Mouse (Mus musculus) neural tube, embryonic 11.5 days (tissue): ENCODE measurements around the gene Ttc29. TPM values are rescaled to one million over a fixed set of nuclear protein-coding genes. Genes with fewer than 3 reads are reported as not detected.

Experiments
- ATAC-seq: fragments of 200-750 bp; cut with Nextera tagmentation; 2 replicates; pipeline ENCODE4 v1.8.0; 2017; ENCODE audit warnings: moderate number of reproducible peaks, mild to moderate bottlenecking, moderate TSS enrichment, moderate library complexity; ENCODE audit not compliant: insufficient read depth, low FRiP score, low TSS enrichment
- DNase-seq: peaks from one replicate; pipeline ENCODE4 v3.0.0-alpha.2; 2015; ENCODE audit warnings: low spot score
- H3K27ac ChIP-seq: fragments of 300-500 bp; sonication (generic); 2 replicates; pipeline ENCODE4 v1.5.1; 2014; ENCODE audit warnings: low read depth, mild to moderate bottlenecking, low read length
- H3K27me3 ChIP-seq: fragments of 300-500 bp; sonication (generic); 2 replicates; pipeline ENCODE4 v1.6.1; 2014; ENCODE audit warnings: mild to moderate bottlenecking, low read length, mixed read lengths; ENCODE audit not compliant: control insufficient read depth, insufficient read depth
- H3K36me3 ChIP-seq: fragments of 300-500 bp; sonication (generic); 2 replicates; pipeline ENCODE4 v1.6.1; 2014; ENCODE audit warnings: mild to moderate bottlenecking, low read length, moderate library complexity, mixed read lengths; ENCODE audit not compliant: control insufficient read depth, insufficient read depth
- H3K4me1 ChIP-seq: fragments of 300-500 bp; sonication (generic); 2 replicates; pipeline ENCODE4 v1.6.1; 2014; ENCODE audit warnings: low read length, mixed read lengths; ENCODE audit not compliant: control insufficient read depth, insufficient read depth
- H3K4me2 ChIP-seq: fragments of 300-500 bp; sonication (generic); 2 replicates; pipeline ENCODE4 v1.6.1; 2014; ENCODE audit warnings: low read depth, mild to moderate bottlenecking, moderate library complexity
- H3K4me3 ChIP-seq: fragments of 300-500 bp; sonication (generic); 2 replicates; pipeline ENCODE4 v1.5.1; 2014; ENCODE audit warnings: low read depth, low read length
- H3K9ac ChIP-seq: fragments of 300-500 bp; sonication (generic); 2 replicates; pipeline ENCODE4 v1.6.1; 2014; ENCODE audit warnings: mild to moderate bottlenecking, low read length
- H3K9me3 ChIP-seq: fragments of 300-500 bp; sonication (generic); 2 replicates; pipeline ENCODE4 v1.6.1; 2016; ENCODE audit warnings: low read length; ENCODE audit not compliant: control insufficient read depth
- WGBS: fragments of 180-500 bp; shearing (Covaris S2); extraction: QIAGEN DNeasy Blood & Tissue Kit; methylation state at CpG from one replicate; pipeline ENCODE4 v1.1.7; 2014; 5-methylcytosine and 5-hydroxymethylcytosine counted together
- polyA plus RNA-seq: library from polyadenylated mRNA; unstranded; fragments of >200 nt; fragmentation: Nextera tagmentation; extraction: Ambion mirVana; gene quantifications from 2 replicates; pipeline ENCODE4 v1.2.1, GENCODE M21; 2014

Ttc29 gene
- polyA plus RNA-seq, 1 experiment from 2014 or later = not detected

DNA sequence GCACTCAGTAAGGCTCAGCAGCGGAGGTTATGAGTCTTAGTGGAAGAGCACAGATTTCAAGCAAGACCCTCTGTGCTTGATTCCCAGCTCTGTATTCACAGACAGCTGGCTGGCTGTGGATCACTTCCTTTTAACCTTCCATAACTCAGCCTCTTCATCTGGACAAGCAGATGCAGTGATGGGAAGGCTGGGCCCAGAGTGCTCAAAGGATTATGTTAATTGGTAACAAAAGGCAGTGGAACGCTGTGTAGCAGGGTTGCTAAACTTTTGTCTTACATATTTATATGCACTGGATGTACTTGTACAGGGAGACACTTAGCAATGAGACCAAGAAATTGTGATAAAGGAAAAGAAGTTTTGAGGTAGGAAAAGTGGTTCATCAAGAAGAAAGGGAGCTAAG is 17.6 kb downstream of the Ttc29 start:
- ATAC-seq (peak; percentile 55; the same call in 1 of the 2 replicates), DNase-seq (peak; percentile 20)
- Histone ChIP-seq H3K4me2 (no peak overlapping the region), H3K36me3 (no peaks in the 10 kb centered on the region), H3K27me3 (no peaks in the 10 kb centered on the region), H3K27ac (no peak overlapping the region), H3K9ac (no peak overlapping the region), H3K9me3 (no peaks in the 10 kb centered on the region), H3K4me3 (no peak overlapping the region), H3K4me1 (no peaks in the 10 kb centered on the region)
- WGBS = 59% methylated on average over 2 of the region's 2 CpGs

DNA sequence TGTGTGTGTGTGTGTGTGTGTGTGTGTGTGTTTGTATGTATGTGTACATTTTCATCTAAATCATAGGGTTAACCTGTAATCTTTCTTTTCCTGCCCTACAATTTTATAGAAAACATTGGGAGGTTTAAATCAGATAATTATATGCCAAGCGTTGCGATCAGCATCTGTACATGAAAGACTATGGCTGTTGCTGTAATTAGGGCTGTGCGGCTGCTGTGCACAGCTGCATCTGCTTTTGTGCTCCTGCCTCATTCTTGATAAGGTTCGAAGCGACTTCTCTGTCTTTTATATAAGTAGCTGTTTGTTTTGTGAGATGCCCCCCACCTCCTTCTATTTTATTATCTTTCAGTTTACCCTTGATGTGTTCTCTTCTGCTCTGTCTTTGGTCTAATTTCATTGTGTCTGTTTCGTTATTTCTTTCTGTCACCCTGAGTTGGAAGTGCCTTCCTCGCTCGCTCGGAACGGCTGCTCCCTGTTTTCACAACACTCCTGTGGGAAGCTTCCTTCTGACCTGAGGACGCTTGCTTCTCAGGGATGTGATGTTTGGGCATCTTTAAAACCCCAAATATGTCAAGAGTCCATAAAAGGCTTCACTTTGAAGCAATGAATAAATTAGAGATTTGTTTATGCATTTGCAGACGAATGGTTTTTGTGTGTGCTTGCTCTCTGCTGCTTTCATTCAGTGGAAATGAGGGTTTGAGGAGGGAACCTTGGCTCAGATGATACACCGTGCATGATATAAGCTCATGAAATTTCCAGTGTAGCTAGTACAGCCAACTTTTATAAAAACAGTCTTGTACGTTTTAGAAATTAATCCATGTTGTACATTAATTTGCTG is 20.0 kb downstream of the Ttc29 start:
- H3K27ac ChIP-seq = no peak overlapping the region
- DNase-seq (no peak), ATAC-seq (no peak)
- no peaks in the 10 kb centered on the region for H3K36me3 ChIP-seq
- H3K4me3 ChIP-seq = no peak overlapping the region
- no peak overlapping the region for H3K4me2 ChIP-seq
- no peaks in the 10 kb centered on the region for H3K27me3 ChIP-seq
- no peaks in the 10 kb centered on the region for H3K4me1 ChIP-seq
- H3K9me3 ChIP-seq = no peaks in the 10 kb centered on the region
- 57% methylated on average over 14 of the region's 14 CpGs for WGBS
- no peak overlapping the region for H3K9ac ChIP-seq

DNA sequence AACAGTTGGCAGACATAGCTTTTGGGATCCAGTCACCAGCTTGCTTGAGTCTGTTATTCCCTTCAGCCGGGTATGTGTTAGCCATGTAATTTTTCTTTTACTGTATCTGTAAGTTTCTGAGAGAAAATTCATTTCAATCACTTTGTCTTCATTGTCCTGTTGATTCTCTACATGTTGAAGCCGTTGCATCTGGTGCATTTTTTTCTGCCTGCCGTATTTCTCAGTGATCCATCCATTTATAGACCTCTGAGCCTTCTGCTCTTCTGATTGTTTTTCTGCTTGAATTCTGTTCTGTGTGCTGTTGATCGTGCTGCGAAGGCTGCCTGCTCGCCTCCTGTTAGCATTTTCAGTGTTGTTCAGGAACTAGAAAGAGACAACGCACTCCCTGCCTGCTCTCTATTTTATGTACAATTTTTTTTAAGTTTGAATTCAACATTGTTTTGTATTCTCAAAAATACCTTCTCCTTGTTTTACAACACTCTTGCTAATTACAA is 20.7 kb downstream of the Ttc29 start:
- Histone ChIP-seq H3K9ac (no peak overlapping the region), H3K9me3 (no peaks in the 10 kb centered on the region), H3K27me3 (no peaks in the 10 kb centered on the region), H3K27ac (no peak overlapping the region), H3K4me1 (no peaks in the 10 kb centered on the region), H3K4me3 (no peak overlapping the region), H3K36me3 (no peaks in the 10 kb centered on the region), H3K4me2 (no peak overlapping the region)
- WGBS = 82% methylated on average over 7 of the region's 7 CpGs
- DNase-seq (no peak), ATAC-seq (no peak)

- Histone ChIP-seq H3K9me3 (no peaks in the 10 kb centered on the region), H3K27ac (no peak overlapping the region), H3K4me3 (no peak overlapping the region), H3K36me3 (no peaks in the 10 kb centered on the region), H3K4me1 (no peaks in the 10 kb centered on the region), H3K27me3 (no peaks in the 10 kb centered on the region), H3K4me2 (no peak overlapping the region), H3K9ac (no peak overlapping the region)
- WGBS = 64% methylated on average over 6 of the region's 6 CpGs
- ATAC-seq (no peak), DNase-seq (no peak)
Measured at GRCm38 (mm10) chr8:78237972-78238675, 25.0 kb downstream of the Ttc29 start.

- no peak overlapping the region for H3K4me3 ChIP-seq
- DNase-seq = no peak
- ATAC-seq = no peak
- H3K4me1 ChIP-seq = no peaks in the 10 kb centered on the region
- H3K9ac ChIP-seq = no peak overlapping the region
- no peaks in the 10 kb centered on the region for H3K27me3 ChIP-seq
- WGBS = 28% methylated on average over 3 of the region's 3 CpGs
- H3K4me2 ChIP-seq = no peak overlapping the region
- no peaks in the 10 kb centered on the region for H3K36me3 ChIP-seq
- no peak overlapping the region for H3K27ac ChIP-seq
- H3K9me3 ChIP-seq = no peaks in the 10 kb centered on the region
Measured at GRCm38 (mm10) chr8:78251115-78251514, 38.0 kb downstream of the Ttc29 start.

GRCm38 (mm10) chr8:78254374-78254773 is 41.3 kb downstream of the Ttc29 start:
- WGBS = 81% methylated on average over 4 of the region's 4 CpGs
- DNase-seq (no peak), ATAC-seq (no peak)
- H3K4me2 ChIP-seq = no peak overlapping the region
- no peak overlapping the region for H3K9ac ChIP-seq
- no peak overlapping the region for H3K27ac ChIP-seq
- H3K36me3 ChIP-seq = no peaks in the 10 kb centered on the region
- H3K9me3 ChIP-seq = no peaks in the 10 kb centered on the region
- no peak overlapping the region for H3K4me3 ChIP-seq
- H3K27me3 ChIP-seq = no peaks in the 10 kb centered on the region
- no peaks in the 10 kb centered on the region for H3K4me1 ChIP-seq

GRCm38 (mm10) chr8:78255011-78255410 is 41.9 kb downstream of the Ttc29 start:
- WGBS = 91% methylated on average over 3 of the region's 3 CpGs
- Histone ChIP-seq H3K9ac (no peak overlapping the region), H3K36me3 (no peaks in the 10 kb centered on the region), H3K27ac (no peak overlapping the region), H3K27me3 (no peaks in the 10 kb centered on the region), H3K9me3 (no peaks in the 10 kb centered on the region), H3K4me3 (no peak overlapping the region), H3K4me2 (no peak overlapping the region), H3K4me1 (no peaks in the 10 kb centered on the region)
- DNase-seq (no peak), ATAC-seq (no peak)

- Histone ChIP-seq H3K27ac (no peak overlapping the region), H3K4me2 (no peak overlapping the region), H3K36me3 (no peaks in the 10 kb centered on the region), H3K9me3 (no peaks in the 10 kb centered on the region), H3K27me3 (no peaks in the 10 kb centered on the region), H3K4me1 (no peaks in the 10 kb centered on the region), H3K4me3 (no peak overlapping the region), H3K9ac (no peak overlapping the region)
- DNase-seq (no peak), ATAC-seq (no peak)
- WGBS = 80% methylated on average over 5 of the region's 5 CpGs
Measured at GRCm38 (mm10) chr8:78265506-78265905, 52.4 kb downstream of the Ttc29 start.

- Histone ChIP-seq H3K4me3 (no peak overlapping the region), H3K4me2 (no peak overlapping the region), H3K27ac (no peak overlapping the region), H3K4me1 (no peaks in the 10 kb centered on the region), H3K27me3 (no peaks in the 10 kb centered on the region), H3K36me3 (no peaks in the 10 kb centered on the region), H3K9me3 (no peaks in the 10 kb centered on the region), H3K9ac (no peak overlapping the region)
- no peak for ATAC-seq
- DNase-seq = no peak
- WGBS = 24% methylated on average over 3 of the region's 3 CpGs
Measured at GRCm38 (mm10) chr8:78266231-78266630, 53.1 kb downstream of the Ttc29 start.
